Mouse (Mus musculus): ENCODE results near the gene Sox8.

Sox8 gene
- long read RNA-seq, experiment 1, partial matches to known transcripts: 0 of 1 reads
- long read RNA-seq, experiment 1, other reads (novel, unspliced or antisense): 1 of 1 reads
- long read RNA-seq, experiment 2, partial matches to known transcripts: 0 of 3 reads
- long read RNA-seq, experiment 2, other reads (novel, unspliced or antisense): 3 of 3 reads

DNA sequence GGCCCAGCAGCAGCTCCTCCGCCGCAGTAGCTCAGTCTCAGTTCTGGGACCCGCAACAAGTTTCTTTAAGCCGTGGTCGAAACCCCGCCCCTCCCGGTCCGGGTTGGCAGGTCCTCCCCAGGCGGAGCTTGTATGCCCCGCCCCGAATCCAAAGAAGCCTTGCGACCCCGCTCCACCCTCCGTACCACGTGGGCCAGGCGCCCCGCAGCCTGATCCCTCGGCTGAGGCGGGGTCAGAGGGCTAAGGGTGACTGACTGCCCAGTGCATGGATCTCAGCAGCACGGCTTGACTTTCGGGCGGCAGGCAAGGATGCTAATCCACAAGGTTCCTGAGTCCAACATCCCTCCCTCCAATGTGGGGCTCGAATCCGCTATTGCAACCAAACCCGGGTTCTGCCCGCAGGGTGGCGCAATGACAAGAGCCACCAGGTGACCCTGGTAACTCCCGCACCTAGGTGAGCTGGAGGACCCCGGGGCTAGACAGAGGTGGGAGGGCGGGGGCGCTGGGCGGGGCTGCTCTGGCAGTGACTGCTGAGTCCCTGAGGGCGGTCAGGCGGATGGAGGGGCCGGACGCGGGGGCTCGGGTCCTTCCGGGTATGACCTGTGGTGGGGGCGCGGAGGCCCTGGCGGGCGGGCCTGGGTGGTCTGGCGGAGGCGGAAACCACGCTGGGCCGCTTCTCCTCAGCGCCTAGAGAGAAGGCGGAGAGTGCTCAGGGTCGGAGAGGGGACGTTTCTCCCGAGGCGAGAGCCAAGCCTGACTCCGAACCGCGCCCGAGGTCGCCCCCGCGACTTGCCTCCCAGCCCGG is at the start of gene Sox8:
Gene Sox8, minus strand, starts transcription at position 39 of the 805 bp plus-strand sequence.
- intact Hi-C loops (cut with DNase I): loop anchor here (10.0 kb wide), 1 partner anchor 224 kb away; the partner anchor contains the start of genes AC134908.4, Fam173a and Metrn

DNA sequence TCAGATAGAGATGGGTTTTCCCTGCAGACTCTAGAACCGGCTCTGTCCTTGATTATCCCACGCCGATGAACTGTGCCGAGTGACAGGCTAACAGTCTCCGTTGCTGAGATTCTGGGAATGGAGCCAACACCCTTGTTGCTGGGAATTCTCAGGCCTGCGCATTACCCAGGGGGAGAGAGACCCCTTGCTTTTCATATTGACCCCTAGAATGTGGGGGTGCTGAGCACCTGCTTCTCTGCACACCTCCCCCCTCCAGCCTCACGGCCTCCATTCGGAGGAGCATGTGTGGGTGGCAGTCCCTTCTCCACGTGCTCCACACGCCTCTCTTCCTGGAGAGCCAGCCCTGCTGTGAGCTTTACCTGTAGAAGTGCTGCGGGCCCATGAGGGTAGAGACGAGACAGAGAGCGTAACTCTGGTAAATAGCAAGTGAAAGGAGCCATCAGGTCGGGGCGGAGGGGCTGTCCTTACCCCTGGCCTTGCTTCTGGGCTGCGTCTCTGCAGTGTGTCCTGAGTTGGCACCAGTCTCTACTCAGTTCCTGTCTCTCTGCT is 48.1 kb upstream of the Sox8 start:
- intact Hi-C loops (cut with DNase I): no loop called here

DNA sequence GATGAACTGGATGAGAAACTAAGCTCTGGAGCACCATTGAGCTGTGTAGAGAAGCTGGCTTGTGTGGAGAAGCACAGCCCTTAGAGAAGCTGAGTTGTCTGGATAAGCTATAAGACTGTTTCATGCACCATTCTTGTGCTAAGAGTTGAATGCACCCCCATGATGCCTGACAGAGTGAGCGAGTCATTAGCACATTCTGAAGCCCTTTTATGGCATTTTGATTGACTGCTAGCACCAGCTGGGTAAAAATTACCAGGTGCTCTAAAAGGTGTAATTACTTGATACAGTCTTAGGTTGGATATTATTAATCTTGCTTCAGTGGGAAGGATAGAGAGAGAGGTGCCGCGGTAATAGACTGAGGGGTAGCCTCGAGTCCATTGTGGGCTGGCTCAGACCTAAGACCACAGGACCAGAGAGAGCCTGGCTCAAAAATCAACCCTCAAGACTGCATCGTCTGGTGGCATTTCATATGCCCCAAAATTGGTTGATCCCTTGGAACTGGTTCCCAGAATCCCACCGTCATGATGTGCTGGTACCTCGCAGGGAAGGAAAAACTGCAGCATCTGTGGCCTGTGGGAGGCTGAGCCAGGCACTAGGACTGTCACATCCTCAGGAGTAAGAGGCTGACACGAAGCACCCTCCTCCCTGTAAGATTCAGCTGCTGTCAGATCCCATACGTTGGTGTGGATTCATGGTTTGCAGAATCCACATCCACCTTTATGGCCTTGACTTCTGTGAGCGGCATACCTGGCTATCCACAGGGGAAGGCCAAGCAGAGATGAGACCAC is 44.4 kb upstream of the Sox8 start:
- intact Hi-C loops (cut with DNase I): no loop called here

DNA sequence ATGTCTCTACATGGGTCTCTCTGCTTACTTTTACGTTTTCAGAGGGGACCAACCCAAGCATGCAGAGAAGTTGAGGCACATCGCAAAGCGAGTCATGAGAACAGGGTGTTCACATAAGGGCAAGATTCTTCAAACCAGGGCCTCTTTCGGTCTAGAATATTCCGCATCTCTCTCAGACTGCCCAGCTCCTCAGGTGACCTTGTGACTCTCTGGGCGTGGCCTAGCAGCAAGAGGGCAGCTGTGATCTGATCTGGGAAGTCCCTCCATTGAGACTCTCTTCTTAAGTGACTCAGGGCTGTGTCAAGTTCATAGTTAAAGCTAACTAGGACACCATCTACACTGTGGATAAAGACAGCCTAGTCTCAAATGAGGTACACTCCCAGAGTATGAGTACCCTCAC is 42.8 kb upstream of the Sox8 start:
- intact Hi-C loops (cut with DNase I): no loop called here

DNA sequence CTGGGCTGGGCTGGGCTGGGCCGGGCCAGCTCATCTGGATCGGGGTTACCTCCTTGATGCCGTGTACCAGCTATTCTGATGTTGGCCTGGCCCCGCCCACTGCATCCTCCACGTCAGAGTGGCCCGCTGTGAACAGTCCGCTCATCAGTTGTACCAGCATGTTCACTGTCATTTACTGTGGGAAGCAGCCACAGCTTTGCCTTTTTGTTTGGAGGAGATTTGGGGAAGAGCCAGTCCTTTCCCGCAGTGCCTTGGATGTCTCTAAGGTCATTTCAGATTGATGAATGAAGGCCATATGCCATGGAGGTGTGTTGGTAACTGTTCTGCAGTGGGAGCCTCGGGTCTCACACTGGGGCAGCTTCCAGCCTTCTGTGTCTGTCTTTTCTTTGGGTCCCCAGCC is 42.1 kb upstream of the Sox8 start:
- intact Hi-C loops (cut with DNase I): no loop called here

DNA sequence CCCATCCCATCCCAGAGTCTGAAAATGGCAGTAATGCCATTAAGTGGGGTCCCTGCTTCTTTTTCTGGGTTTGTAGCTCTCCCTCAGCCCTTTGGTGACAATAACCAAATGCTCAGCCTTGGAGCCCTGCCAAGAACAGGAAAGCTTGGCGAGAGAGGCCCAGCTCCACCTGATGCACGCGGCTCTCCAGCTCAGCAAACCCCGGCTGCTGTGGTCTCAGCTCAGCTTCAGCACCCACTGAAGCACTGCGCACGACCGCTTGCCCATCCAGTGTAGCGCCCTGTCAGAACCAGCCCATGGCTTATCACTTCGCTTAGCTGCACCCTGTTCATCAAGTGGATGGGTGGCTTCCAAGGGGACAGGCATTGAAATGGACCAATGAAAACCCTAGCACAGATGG is 39.7 kb upstream of the Sox8 start:
- intact Hi-C loops (cut with DNase I): no loop called here

DNA sequence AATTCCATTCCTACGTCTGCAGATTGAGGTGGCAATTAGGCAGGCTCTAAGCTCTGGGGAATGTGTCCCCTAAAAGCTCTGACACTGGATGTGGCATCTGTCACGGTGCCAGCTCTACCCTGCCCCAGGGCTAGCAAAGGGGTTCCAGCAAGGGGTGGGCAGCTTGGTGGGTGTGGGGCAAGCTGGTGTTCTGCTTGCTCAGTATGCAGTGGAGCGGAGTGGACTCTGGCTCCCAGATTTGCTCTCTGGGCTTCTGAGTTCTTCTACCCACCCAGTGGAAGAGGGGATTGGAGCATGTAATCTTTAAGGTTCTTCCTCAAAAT is 39.0 kb upstream of the Sox8 start:
- intact Hi-C loops (cut with DNase I): no loop called here

DNA sequence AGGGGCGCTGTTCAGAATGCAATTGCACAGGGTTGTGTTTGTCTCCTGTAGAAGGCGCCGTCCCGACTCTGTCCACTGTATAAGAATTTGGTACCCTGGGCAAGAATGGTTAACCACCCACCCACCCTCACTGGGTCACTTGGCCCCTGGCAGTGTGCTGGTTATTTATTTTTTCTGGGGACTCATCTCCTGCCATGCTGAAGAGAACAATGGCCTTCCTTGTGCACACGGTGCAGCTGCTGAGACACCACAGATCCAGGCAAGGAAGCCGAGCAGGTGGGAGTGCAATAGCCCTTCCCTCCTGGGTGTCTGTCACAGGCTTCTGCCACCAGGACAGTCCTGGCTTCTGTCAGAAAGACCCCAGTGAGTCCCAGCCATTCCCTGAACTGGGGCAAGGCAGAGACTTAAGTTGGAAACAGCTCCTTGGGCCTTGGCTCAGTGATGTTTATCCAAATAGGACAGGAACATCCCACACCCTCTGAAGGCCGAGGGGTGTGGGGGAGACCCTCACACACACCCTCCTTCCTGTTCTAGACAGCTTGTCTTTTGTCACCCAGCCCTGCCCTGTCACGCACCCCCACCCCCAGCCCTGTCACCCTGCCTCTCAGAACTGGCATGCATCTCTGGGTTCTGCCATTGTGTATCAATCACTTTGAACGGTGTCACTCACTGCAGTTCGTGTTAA is 38.5 kb upstream of the Sox8 start:
- intact Hi-C loops (cut with DNase I): no loop called here

DNA sequence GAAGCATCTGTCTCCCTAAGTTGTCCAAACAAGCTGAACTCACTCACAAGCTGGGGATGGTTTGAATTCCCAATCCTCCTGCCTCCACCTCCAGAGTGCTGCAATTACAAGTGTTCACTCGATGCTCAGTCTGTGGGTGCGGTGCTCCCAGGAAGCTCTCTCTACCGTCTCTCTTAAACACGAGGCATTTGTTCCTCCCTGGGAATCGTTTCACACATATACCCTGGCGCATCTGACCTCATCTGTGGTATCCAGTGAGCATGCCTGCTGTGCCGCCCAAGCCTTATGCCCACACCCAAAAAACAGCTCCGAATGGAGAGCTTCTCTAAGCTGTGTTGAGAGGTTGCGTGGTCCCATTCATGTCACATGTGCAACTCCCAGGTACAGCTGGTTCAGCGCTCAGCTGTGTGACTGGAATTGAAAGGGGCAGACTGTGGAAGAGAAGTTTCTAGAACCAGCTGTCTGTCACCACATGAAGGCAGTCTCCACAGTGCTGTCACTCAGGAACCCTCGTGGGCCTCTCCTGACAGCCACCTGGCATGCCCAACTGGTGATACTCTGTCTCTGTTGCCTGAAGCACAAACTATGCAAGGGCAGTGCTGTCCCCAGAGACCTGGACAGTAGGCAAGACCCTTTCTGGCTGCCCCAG is 37.8 kb upstream of the Sox8 start:
- intact Hi-C loops (cut with DNase I): no loop called here

DNA sequence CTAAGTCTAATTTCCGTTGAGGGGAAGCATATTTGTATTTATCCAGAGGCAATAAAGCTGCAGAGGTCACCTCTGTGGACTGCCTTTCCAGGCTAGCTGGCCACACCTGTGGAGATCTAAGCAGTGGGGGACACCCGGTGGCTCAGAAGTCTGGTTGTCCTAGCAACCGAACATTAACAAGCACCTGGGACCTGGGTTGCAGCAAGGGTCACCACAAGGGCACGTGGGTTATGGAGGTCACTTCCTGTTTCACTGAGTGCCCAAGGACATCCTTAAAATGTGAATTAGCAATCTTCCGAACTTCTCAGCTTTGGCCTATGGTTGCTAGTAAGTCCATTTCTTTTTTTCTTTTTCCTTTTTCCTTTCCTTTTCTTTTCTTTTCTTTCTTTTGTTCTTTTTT is 33.7 kb upstream of the Sox8 start:
- intact Hi-C loops (cut with DNase I): no loop called here

DNA sequence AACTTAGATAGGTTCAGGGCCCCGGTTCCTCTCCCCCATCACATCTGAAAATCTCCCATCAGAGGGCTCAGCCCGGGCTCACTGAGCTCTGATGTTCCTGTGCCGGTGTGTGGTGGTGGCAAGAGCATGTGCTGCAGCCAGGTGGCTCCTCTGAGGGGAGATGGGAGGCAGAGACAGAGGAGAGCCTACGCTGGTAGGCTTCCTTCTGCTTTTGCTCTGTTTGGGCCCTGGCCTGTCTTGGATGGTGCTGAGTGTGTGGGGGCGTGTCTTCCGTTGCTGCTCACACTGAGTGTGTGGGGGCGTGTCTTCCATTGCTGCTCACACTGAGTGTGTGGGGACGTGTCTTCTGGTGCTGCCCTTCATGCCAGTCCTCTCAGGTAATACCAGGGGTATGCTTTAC is 31.9 kb upstream of the Sox8 start:
- intact Hi-C loops (cut with DNase I): no loop called here

DNA sequence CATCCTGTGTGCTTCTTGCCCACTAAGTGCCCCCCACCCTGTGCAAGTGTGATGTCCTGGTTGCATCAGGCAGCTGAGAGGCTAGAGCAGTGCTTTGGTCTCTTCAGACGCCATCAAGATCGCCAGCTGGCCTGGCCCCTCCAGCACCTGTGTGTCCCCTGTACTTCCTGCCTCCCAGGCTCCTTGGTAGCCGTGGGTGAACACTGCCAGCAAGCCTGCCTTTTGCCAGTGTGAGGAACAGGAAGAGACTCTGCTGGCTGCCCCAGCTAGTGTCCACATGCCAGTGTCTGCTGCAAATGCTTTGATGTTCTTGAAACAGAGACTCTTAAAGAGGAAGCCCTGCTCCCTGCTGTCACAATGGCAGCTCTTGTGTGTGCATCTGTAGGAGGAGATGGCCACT is 27.1 kb upstream of the Sox8 start:
- intact Hi-C loops (cut with DNase I): no loop called here

DNA sequence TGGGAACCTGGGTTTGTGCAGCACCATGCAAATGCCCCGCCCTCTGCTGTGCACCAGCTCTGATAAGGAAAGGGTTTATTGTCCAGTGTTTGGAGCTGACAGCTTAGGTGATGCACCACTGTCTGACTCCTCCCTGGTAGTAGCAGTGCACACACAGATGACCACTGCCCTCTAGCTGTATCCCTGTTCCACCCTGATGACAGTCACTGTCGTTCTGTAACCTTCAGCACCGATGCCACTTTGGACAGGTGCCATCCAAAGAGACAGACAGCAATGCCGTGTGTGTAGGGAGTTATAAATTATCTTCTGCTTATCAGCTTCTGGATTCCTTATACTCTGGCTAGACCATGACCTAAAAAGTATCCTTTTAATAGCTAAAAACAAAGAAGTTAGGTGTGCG is 25.0 kb upstream of the Sox8 start:
- intact Hi-C loops (cut with DNase I): no loop called here

DNA sequence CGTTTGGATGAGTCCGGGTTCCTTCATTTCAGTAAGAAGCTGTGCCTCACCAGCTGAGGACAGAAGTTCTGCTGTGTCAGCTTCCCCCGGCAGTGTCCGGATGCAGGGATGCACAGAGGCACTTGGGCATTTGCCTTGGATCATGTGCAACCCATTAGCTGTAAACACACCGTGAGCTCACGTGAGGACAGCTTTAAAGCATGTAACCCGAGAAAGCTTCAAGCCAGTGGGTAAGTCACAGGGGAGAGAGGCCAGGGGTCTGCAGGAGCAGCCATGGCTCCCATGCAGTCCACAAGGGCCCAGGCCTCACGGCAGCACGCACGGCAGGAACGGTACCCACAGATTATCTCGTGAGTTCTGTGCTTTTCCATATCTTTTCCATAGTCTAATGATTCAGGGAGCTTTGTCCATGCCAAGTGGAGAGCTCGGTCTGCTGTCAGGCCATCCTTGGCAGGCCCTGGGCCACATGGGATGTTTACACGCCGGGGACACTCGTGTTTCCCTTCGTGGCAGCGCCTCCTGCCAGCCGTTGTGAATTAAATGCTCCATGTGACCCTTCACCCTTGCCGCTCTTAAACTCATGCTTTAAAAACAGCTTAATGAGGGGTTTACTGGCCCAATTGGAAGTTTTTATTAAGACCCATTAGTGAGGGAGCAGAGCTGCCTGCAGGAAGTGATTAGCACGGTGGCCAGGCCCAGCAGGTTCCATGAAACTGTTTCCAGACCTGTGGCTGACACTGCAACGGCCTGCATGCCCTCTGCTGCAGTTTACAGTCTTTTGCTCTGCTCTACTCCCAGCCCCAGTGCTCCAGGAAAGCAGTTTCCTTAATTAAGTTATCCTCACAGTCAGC is 23.1 kb upstream of the Sox8 start:
- intact Hi-C loops (cut with DNase I): no loop called here

DNA sequence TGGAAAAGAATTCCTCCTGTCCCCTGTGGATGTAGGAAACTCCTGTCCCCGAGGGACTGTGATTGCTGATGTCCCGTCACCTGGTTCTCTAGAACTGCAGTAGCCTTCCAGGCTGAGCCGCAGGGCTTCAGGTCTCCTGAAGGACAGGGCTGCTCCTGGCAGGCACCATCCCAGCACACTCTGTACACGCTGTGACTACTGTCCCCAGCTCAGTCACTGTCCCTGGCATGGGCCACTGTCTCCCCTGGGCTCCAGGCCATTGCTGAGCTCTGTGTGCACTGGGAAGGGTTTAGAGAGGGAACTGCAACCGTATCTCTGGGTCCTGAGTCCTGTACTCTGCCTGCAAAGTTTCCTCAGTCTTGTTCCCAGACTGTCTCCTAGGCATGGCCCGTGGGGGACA is 21.9 kb upstream of the Sox8 start:
- intact Hi-C loops (cut with DNase I): no loop called here

DNA sequence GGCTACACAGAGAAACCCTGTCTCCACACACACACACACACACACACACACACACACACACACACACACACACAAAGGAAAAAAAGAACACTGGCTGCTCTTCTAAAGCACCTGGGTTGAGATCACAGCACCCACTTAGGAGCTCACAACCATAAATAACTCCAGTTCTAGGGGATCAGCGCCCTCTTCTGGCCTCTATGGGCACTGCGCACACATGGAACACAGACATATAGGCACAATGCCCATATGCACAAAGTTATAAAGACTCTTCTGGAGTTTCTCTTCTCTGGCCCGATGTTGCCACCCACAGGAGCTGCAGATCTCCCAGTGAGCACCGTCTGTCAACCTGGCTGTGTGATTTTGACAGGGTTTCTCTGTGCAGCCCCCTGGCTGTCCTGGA is 20.5 kb upstream of the Sox8 start:
- intact Hi-C loops (cut with DNase I): no loop called here

DNA sequence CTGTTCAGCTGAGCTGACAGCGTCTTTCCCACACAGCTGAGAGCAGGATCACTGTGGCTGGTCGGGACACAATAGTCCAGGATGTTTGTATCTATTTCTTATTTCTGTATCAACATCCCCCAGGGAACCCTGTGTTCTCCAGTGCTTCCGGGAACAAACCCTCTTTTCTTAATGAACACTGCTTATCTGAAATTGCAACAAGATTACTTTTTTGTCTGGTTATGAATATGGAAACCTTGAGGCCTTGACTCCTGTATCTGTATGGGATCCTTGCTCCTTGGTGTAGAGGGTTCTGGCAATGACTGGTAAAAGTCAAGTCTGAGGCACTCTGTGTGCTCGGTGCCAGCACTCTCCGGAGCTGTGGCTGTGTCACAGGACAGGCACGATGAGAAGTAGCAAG is 19.6 kb upstream of the Sox8 start:
- intact Hi-C loops (cut with DNase I): no loop called here

DNA sequence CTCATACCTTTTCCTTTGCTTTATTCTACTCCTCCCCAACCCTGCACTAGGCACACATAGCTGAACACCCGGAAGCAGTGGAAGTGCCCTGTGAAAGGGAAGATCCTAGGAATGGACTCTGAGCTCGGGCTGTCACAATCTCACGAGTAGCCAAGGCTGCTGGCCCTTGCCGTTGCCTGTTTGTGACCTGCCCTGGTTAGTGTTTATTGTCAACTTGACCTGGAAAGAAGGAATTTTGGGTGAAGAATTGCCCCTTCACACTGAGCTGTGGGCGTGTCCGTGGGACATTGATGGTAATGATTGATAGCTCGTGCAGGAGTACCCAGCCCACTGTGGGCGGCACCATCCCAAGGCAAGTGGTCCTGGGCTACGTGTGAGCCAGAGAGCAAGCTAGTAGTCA is 14.2 kb upstream of the Sox8 start:
- intact Hi-C loops (cut with DNase I): no loop called here

DNA sequence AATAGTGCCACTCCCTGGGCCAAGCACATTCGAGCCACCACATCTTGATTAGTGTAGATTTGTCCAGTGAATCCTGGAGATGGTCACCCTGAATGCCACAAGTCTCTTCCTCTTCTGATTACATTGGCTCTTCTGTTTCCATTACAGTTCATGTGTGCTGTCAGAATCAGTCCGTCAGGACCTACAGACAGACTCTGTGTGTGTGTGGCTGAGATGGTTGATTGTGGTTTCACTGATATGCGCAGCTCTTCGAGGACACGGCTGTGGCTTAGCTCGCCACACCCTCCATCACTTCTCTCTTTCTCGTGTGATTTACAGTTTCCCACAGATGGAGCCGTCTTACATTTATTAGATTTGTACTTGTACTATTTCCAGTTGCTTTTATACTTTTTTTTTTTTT is 13.4 kb upstream of the Sox8 start:
- intact Hi-C loops (cut with DNase I): no loop called here

DNA sequence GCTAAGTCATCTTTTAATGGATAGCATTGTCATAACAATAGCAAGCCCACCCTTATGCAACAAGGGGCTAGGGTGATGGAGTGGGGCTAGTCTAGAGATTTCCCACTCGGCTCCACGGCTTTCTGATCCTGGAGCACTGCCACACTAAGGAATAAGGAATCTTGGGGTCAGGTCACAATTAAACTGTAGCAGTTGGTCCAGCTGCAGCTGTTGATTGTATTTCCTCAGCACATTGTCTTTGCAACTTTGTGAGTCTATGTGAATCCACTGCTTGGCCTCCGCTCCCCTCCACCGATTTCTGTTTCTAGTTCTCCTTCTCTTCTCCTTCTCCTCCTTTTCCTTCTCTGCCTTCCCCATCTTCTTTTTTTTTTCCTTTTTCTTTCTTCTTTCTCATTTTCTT is 12.6 kb upstream of the Sox8 start:
- intact Hi-C loops (cut with DNase I): no loop called here

Measured in adrenal gland (tissue).